Mouse (Mus musculus): ENCODE measurements at regions not wholly inside any gene's neighbourhood (a gene's known extent, or its start where the extent isn't known, plus 50 kb on each side); places are given as distances from the start of the nearest gene placed in this dataset.

DNA sequence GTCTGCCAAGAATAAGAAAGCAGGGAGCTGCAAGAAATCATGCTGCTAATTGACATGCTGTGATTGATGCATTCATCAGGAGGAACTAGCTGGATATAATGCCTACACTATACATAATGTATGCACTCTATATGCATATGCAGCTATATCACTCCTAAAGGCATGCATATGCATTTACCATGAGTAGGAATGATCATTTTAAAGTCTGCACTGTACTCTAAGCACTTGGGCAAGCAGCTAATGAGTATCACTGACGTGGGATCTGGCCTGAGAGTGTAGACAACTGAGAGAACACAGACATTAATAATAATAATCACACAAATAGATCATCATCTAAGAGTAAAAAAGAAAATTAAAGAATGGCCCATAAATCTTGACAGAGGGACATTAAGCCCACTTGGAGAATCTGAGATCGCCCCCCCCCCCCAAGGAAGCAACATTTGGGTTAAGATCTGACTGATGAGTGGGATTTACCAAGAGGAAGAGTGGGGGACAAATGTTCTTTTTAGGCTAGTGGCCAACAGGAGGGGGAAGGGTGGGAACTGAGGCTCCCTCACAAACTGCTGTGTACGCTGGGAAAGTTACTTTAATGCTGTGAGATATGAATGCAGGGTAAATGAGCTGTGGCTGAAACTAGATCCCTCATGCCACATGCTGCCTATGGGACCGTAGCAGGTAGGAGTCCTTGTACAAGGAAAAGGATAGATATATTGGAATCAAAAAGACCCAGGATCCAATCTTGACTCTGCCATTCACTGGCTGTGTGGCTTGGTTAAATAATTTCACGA is 155.0 kb downstream of the Gsdmc2 start:
- no peak for DNase-seq (ENCODE audit: low spot score)
- WGBS = 73% methylated on average over 5 of the region's 5 CpGs
- no peak overlapping the region for H3K27ac ChIP-seq
- no peaks in the 10 kb centered on the region for H3K9me3 ChIP-seq (replicated peaks)
- H3K4me1 ChIP-seq = no peaks in the 10 kb centered on the region
- H3K36me3 ChIP-seq = no peaks in the 10 kb centered on the region
- no peaks in the 10 kb centered on the region for H3K27me3 ChIP-seq (ENCODE audit: low read depth, poor library complexity, severe bottlenecking)
- no peak overlapping the region for H3K4me3 ChIP-seq

GRCm38 (mm10) chr15:63687852-63688251 is 157.1 kb downstream of the Gsdmc2 start:
- H3K27me3 ChIP-seq (ENCODE audit: low read depth, poor library complexity, severe bottlenecking) = no peaks in the 10 kb centered on the region
- DNase-seq (ENCODE audit: low spot score) = no peak
- 93% methylated on average over 1 of the region's 1 CpGs for WGBS
- H3K27ac ChIP-seq = no peak overlapping the region
- H3K4me3 ChIP-seq = no peak overlapping the region
- no peaks in the 10 kb centered on the region for H3K9me3 ChIP-seq (replicated peaks)
- no peaks in the 10 kb centered on the region for H3K36me3 ChIP-seq
- no peaks in the 10 kb centered on the region for H3K4me1 ChIP-seq

GRCm38 (mm10) chr15:63686954-63687562 is 157.9 kb downstream of the Gsdmc2 start:
- DNase-seq (ENCODE audit: low spot score) = no peak
- H3K36me3 ChIP-seq = no peaks in the 10 kb centered on the region

GRCm38 (mm10) chr15:63679984-63680925 is 164.7 kb downstream of the Gsdmc2 start:
- no peaks in the 10 kb centered on the region for H3K9me3 ChIP-seq (replicated peaks)
- H3K4me3 ChIP-seq = no peak overlapping the region
- H3K27me3 ChIP-seq (ENCODE audit: low read depth, poor library complexity, severe bottlenecking) = no peaks in the 10 kb centered on the region
- no peaks in the 10 kb centered on the region for H3K4me1 ChIP-seq
- no peaks in the 10 kb centered on the region for H3K36me3 ChIP-seq
- no peak overlapping the region for H3K27ac ChIP-seq
- no peak for DNase-seq (ENCODE audit: low spot score)
- 79% methylated on average over 3 of the region's 3 CpGs for WGBS

More at GRCm38 (mm10) chr15:63686954-63687562, 157.9 kb downstream of the Gsdmc2 start:
- Histone ChIP-seq H3K4me1 (no peaks in the 10 kb centered on the region), H3K27ac (no peak overlapping the region), H3K27me3 (ENCODE audit: low read depth, poor library complexity, severe bottlenecking) (no peaks in the 10 kb centered on the region), H3K9me3 (replicated peaks) (no peaks in the 10 kb centered on the region), H3K4me3 (no peak overlapping the region)
- WGBS = 85% methylated on average over 3 of the region's 3 CpGs

DNA sequence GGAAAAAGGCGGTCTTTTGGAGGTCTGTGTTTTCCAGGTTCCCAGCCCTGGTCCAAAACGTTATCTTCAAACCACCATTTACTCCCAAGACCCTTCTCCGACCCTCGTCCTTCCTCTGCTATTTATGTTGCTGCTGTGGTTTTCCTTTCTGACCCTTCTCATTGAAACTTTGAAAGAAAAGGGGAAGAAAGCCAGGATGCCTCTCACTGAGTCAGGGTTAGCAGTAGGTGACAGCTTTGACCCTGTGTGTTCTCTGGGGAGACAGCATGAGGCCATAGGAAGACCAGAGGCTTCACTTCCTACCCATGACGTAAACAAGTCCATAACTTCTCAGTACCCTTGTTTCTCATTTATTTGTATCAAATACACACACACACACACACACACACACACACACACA is 166.1 kb downstream of the Gsdmc2 start:
- no peak for DNase-seq (ENCODE audit: low spot score)
- H3K27me3 ChIP-seq (ENCODE audit: low read depth, poor library complexity, severe bottlenecking) = no peaks in the 10 kb centered on the region
- WGBS = 86% methylated on average over 5 of the region's 5 CpGs
- no peaks in the 10 kb centered on the region for H3K4me1 ChIP-seq
- H3K27ac ChIP-seq = no peak overlapping the region
- no peaks in the 10 kb centered on the region for H3K9me3 ChIP-seq (replicated peaks)
- no peak overlapping the region for H3K4me3 ChIP-seq
- no peaks in the 10 kb centered on the region for H3K36me3 ChIP-seq

DNA sequence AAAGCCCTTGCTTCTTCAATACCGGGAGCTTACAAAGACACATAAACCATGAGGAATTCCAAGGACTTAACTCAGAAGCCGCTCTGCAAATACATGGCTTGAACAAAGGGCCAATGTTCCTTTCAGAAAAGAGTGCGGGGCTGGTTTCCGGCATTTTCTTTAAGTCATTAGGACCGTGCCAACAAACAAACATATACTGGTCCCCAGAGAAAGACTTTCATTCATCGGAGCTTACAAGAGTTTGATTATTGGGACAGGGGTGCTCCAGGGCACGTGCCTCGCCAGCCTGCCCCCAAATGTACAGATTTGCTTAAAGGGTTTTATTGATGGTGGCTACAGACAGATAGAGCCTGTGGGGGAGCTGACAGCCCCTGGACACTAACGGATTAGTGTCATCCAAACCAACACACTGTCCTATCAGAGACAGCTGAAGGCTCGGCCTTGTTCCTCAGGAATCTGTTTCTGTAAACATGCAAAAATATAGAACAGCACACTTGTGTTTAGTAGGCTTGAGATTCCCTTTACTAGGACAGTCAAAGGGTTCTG is 169.4 kb downstream of the Gsdmc2 start:
- H3K4me1 ChIP-seq = no peaks in the 10 kb centered on the region
- no peaks in the 10 kb centered on the region for H3K36me3 ChIP-seq

GRCm38 (mm10) chr15:63674404-63674803 is 170.6 kb downstream of the Gsdmc2 start:
- no peak overlapping the region for H3K27ac ChIP-seq
- no peak for DNase-seq (ENCODE audit: low spot score)

More for the DNA sequence above, 169.4 kb downstream of the Gsdmc2 start:
- no peaks in the 10 kb centered on the region for H3K27me3 ChIP-seq (ENCODE audit: low read depth, poor library complexity, severe bottlenecking)
- H3K27ac ChIP-seq = no peak overlapping the region
- H3K9me3 ChIP-seq (replicated peaks) = no peaks in the 10 kb centered on the region
- WGBS = 88% methylated on average over 10 of the region's 10 CpGs
- no peak overlapping the region for H3K4me3 ChIP-seq
- DNase-seq (ENCODE audit: low spot score) = no peak

DNA sequence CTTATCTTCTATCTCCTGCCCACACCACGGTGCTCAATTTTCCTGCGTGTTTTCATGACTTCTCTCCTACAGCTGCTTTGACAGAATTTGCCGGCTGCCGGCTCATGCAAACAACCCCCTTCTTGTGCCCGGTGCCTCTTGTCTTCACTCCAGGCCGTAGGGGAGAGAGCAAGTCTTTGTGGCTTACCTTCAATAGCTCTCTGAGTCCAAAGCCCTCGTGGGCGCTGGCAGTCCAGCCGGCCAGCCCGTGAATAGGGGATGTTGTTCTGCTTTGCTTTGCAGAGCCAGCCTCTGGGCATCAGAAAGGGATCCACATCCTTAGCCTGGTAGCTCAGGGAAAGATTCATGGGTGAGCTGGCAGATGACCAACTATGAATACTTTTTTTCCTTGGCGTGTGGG is 173.9 kb downstream of the Gsdmc2 start:
- Histone ChIP-seq H3K36me3 (no peaks in the 10 kb centered on the region), H3K27me3 (ENCODE audit: low read depth, poor library complexity, severe bottlenecking) (no peaks in the 10 kb centered on the region), H3K4me1 (no peaks in the 10 kb centered on the region), H3K27ac (no peak overlapping the region), H3K4me3 (no peak overlapping the region), H3K9me3 (replicated peaks) (no peaks in the 10 kb centered on the region)
- DNase-seq (ENCODE audit: low spot score) = no peak
- WGBS = 84% methylated on average over 11 of the region's 11 CpGs

More at GRCm38 (mm10) chr15:63674404-63674803, 170.6 kb downstream of the Gsdmc2 start:
- Histone ChIP-seq H3K36me3 (no peaks in the 10 kb centered on the region), H3K9me3 (replicated peaks) (no peaks in the 10 kb centered on the region), H3K27me3 (ENCODE audit: low read depth, poor library complexity, severe bottlenecking) (no peaks in the 10 kb centered on the region), H3K4me3 (no peak overlapping the region), H3K4me1 (no peaks in the 10 kb centered on the region)
- 96% methylated on average over 5 of the region's 5 CpGs for WGBS

- H3K36me3 ChIP-seq = no peaks in the 10 kb centered on the region
- H3K4me3 ChIP-seq = no peak overlapping the region
- DNase-seq (ENCODE audit: low spot score) = no peak
- H3K4me1 ChIP-seq = no peaks in the 10 kb centered on the region
- no peaks in the 10 kb centered on the region for H3K9me3 ChIP-seq (replicated peaks)
- no peaks in the 10 kb centered on the region for H3K27me3 ChIP-seq (ENCODE audit: low read depth, poor library complexity, severe bottlenecking)
- no peak overlapping the region for H3K27ac ChIP-seq
- WGBS = 86% methylated on average over 1 of the region's 1 CpGs
Observed at GRCm38 (mm10) chr15:63670561-63670960, 174.4 kb downstream of the Gsdmc2 start.

DNA sequence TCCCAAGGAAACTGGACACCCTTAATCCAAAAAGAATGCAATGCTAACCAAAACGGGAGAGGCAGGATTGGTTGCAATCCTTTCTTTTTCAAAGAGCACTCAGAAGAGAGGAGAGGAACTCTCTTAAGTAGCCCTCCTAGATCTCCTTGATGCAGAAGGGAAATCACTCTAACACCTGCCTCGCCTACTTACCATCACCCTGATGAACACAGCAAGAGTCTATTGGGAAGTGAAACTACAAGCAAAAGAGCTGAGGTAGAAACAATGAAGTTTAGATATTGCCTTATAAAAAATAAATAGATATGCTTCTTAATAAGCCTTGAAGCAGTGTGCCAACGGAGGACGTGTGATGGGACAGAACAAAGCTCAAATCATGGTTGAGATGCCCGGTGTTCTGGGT is 177.4 kb downstream of the Gsdmc2 start:
- DNase-seq (ENCODE audit: low spot score) = no peak
- 82% methylated on average over 5 of the region's 5 CpGs for whole genome bisulfite sequencing
- no peak overlapping the region for H3K27ac ChIP-seq

DNA sequence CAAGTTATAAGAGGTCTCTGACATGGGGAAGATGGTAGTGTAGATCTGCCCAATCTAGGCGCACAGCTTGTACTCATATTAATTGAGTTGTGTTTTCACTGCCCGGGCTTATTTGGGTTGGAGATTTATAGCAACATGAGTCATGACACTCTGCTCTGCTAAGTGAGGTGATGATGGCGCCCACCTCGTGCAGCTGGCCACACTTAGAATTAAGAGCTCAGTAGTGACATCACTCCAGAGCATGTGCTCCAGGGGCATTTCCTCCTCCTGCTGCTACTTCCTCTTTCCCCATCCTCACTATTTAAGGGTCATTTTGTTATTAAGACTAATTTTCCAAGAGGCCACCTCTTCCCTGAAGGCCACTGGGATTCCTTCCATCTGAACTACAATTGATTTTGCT is 179.5 kb downstream of the Gsdmc2 start:
- no peak for DNase-seq (ENCODE audit: low spot score)
- no peak overlapping the region for H3K27ac ChIP-seq
- H3K4me3 ChIP-seq = no peak overlapping the region
- WGBS = 80% methylated on average over 4 of the region's 4 CpGs
- H3K27me3 ChIP-seq (ENCODE audit: low read depth, poor library complexity, severe bottlenecking) = no peaks in the 10 kb centered on the region
- no peaks in the 10 kb centered on the region for H3K36me3 ChIP-seq
- H3K4me1 ChIP-seq = no peaks in the 10 kb centered on the region
- H3K9me3 ChIP-seq (replicated peaks) = no peaks in the 10 kb centered on the region

More for the DNA sequence above, 177.4 kb downstream of the Gsdmc2 start:
- H3K9me3 ChIP-seq (replicated peaks) = no peaks in the 10 kb centered on the region
- H3K27me3 ChIP-seq (ENCODE audit: low read depth, poor library complexity, severe bottlenecking) = no peaks in the 10 kb centered on the region
- H3K4me3 ChIP-seq = no peak overlapping the region
- no peaks in the 10 kb centered on the region for H3K4me1 ChIP-seq
- no peaks in the 10 kb centered on the region for H3K36me3 ChIP-seq

DNA sequence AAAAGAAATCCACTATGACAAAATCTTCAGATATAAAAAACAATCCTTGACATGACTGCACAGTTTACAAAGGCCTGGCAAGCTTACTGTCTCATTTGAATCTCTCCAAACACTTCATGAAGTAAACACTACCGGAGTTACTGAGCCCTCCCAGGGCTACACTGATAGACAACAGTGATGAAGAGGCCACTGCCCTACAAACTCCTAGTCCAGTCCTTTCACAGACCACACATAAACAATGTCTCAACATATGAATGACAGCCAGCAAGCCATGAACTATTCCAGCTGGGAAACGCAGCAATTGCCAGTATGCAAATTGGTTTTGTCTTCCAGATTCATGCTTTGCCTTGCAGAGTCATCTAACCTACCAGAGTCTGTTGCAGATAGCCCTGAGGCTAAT is 180.1 kb downstream of the Gsdmc2 start:
- no peak overlapping the region for H3K4me3 ChIP-seq
- no peaks in the 10 kb centered on the region for H3K4me1 ChIP-seq
- 76% methylated on average over 2 of the region's 2 CpGs for WGBS
- no peaks in the 10 kb centered on the region for H3K27me3 ChIP-seq (ENCODE audit: low read depth, poor library complexity, severe bottlenecking)
- no peak for DNase-seq (ENCODE audit: low spot score)
- H3K36me3 ChIP-seq = no peaks in the 10 kb centered on the region
- H3K27ac ChIP-seq = no peak overlapping the region
- H3K9me3 ChIP-seq (replicated peaks) = no peaks in the 10 kb centered on the region

Data from limb, embryonic 10.5 days (tissue).